Mouse (Mus musculus): ENCODE results near the gene Ccnyl1. TPM values are rescaled to one million over a fixed set of nuclear protein-coding genes. Genes with fewer than 3 reads are reported as not detected.

Ccnyl1 gene
- total RNA-seq, 2 experiments from 2014 or later: 12.9 to 14.8 TPM

DNA sequence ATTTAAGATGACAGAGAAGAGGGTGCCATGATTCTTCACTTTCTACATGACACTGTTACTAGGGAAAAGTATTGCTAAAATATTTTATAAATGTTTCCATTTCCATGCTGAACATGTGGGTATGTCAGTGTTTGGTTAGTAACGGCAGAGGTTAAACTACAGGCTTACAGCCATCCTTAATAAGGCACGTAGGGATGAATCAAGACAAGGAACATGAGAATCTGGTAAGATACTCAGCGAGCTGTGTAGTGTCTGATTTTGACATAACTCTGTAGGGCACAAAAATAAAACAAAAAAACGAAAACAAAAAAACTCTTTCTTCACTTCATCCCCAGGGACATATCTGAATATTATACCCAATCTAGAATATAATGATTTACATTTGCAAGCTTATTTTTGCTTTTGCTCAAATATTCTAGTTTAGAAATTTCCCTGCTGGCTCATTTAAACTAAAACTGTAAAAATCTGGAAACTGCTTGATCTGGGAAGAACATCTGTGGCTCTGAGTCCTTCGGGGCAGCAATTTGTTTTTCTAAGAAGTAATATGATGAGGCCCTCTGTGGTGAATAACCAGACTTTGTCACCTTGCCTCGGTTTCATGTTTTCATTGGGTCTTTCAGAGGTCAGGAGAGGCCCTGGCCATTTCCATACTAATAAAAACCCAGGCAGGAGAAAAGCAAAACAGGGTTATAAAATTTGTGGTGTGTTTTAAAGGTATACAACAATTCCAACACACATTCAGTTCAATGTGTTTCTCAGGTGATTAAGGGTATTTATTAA, 14.0 kb upstream of the Ccnyl1 start:
- no peak overlapping the region for H3K4me3 ChIP-seq
- no peak for TF ChIP-seq CTCF (conservative IDR thresholded peaks at IDR 0.05)
- DNase-seq (ENCODE audit: low spot score in 2 of 2): no peak
- no peak overlapping the region for H3K27ac ChIP-seq

DNA sequence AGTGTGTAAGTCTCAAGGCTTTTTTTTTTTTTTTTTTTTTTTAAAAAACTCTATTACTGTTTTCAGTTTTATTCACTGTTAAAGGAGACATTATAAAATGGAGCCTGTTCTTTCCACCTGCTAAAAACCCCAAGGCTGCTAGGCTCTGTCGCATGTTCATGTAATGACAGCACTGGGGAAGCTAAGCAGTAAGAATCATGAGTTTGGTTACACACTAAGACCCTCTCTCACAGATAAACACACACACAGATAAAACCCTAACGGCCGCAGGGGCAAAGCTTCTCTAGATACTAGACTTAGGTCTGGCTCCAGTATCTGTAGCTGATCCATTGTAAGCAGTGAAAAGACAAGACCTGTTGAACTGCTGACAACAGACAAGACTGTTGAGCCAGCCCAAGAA, 8.8 kb upstream of the Ccnyl1 start:
- no peak for DNase-seq (ENCODE audit: low spot score in 2 of 2)
- Histone ChIP-seq H3K4me3 (no peak overlapping the region), H3K27ac (no peak overlapping the region)
- TF ChIP-seq CTCF (conservative IDR thresholded peaks at IDR 0.05): no peak

DNA sequence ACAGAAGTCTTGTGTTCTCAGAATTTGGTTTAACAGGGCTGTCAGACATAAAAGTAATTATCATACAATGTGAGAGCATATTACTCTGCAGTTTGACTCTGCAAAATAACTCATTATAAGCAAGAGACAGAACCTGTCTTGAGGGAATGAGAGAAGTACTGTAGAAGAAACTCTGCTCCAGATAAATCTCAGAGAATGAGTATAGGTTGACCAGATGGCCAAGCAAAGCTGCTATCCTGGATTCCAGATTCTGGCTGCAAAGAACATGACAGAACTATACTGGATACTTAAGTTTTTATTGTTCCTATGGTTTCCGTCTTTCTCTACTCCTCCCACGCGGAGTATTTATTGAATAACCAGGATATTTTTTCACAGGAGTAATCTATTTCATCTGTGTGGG, 7.2 kb upstream of the Ccnyl1 start:
- Histone ChIP-seq H3K27ac (no peak overlapping the region), H3K4me3 (no peak overlapping the region)
- no peak for TF ChIP-seq CTCF (conservative IDR thresholded peaks at IDR 0.05)
- DNase-seq (ENCODE audit: low spot score in 2 of 2): no peak

DNA sequence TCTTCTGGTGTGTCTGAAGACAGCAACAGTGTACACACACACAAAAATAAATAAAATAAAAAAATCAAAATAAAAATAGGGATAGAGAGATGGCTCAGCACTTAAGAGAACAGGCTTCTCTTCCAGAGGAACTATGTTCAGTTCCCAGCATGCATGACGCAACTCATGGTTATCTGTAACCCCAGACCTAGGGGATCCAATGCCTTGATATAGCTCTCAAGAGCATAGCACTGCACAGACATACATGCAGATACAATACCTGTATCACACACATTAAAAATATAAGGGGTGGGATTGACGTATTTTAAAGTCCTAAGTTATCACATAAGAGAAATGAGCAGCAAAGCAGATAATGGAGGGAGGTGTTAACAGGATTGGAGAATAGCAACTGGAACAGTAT, 5.8 kb upstream of the Ccnyl1 start:
- H3K27ac ChIP-seq: no peak overlapping the region
- no peak for TF ChIP-seq CTCF (conservative IDR thresholded peaks at IDR 0.05)
- DNase-seq (ENCODE audit: low spot score in 2 of 2): no peak
- no peak overlapping the region for H3K4me3 ChIP-seq

DNA sequence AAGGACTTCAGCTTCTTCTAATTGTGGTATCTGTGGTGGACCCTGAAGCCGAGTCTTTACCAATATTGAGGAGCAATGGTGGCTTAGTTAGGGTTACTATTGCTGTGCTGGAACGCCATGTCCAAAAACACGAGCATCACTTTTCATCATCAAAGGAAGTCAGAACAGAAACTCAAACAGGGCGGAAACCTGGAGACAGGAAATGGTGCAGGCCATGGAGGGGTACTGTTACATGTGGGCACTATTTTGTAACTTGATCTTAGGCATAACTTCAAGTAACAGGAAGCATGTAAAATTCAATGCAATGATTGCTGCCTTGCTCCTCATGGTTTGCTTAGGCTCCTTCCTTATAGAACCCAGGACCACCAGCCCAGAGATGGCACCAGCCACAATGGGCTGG, 2.2 kb upstream of the Ccnyl1 start:
- no peak for TF ChIP-seq CTCF (conservative IDR thresholded peaks at IDR 0.05)
- Histone ChIP-seq H3K4me3 (no peak overlapping the region), H3K27ac (no peak overlapping the region)
- DNase-seq (ENCODE audit: low spot score in 2 of 2): no peak

DNA sequence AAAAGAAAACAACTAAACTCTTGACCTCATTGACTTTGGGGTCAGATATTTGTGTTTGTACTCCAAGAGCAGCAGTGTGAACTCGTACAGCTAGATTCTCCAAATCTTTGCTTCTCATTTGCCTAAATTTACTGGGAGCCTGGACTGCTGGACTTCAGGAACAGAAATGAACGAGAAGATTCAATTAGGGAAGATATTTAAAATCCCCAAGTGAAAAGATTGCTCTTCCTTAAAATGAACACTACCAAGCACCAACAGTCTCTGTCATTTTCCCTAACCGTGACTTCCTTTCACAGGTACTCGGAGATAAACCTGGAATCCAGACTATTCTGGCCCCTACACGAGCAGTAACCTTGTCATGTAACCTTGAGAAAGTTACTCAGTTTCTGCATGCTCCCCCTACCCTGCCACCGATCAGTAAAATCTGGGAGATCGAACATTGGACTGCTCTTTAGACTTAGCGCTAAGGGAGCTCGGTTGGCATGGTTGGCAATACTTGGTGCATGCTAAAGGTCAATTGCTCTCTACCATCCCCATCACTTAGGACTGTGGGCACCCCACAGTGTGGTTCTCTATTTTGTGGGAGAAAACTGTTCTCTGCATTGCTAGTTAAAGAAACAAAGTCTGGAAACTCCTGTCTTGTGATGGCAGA, 568 bp upstream of the Ccnyl1 start:
- DNase-seq (ENCODE audit: low spot score in 2 of 2): no peak

DNA sequence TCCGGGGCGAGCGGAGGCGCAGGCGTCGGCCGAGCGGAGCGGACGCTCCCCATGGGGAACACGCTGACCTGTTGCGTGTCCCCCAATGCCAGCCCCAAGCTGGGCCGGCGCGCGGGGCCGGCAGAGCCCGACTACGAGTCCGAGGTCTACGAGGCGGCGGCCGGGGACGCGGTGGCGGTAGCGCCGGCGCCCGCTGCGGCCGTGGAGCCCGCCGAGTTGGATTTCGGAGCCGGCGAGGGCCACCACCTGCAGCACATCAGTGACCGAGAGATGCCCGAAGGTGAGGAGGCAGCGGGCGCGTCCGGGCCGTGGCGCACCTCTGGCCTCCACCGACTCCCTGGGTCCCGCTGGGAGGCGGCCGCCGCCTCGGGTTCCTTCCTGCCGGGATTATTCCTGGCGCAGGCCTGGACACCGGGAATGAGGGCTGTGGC, 881 bp downstream of the Ccnyl1 start:
- Histone ChIP-seq H3K4me3 (peak overlapping the region; percentile 79), H3K27ac (peak overlapping the region; percentile 88)
- peak in 1 of 2 experiments; percentile 20 for DNase-seq (ENCODE audit: low spot score in 2 of 2)
- no peak for TF ChIP-seq CTCF (conservative IDR thresholded peaks at IDR 0.05)

More for the DNA sequence above, 568 bp upstream of the Ccnyl1 start:
- no peak overlapping the region for H3K27ac ChIP-seq
- no peak for TF ChIP-seq CTCF (conservative IDR thresholded peaks at IDR 0.05)
- H3K4me3 ChIP-seq: peak overlapping the region; percentile 79

DNA sequence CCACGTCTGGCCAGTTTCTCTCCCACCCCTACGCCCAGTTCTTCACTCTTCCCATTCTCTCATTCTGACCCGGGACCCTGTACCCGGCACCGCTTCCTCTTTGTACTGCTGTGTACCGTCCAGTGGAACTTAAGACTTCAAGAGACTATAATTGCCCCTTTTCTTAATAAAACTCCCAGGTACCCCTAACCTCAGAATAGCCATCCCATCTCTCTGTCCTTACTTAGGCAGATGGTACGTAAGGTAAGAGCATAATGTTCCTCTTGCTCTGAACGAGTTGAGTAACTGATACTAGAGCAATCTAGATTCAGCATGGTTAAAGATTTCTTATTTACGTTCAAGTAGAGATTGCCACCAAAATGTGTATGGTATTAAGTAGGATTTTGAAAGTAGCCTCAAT, 1.3 kb downstream of the Ccnyl1 start:
- DNase-seq (ENCODE audit: low spot score in 2 of 2): no peak
- no peak for TF ChIP-seq CTCF (conservative IDR thresholded peaks at IDR 0.05)
- Histone ChIP-seq H3K27ac (peak overlapping the region; percentile 88), H3K4me3 (peak overlapping the region; percentile 79)

DNA sequence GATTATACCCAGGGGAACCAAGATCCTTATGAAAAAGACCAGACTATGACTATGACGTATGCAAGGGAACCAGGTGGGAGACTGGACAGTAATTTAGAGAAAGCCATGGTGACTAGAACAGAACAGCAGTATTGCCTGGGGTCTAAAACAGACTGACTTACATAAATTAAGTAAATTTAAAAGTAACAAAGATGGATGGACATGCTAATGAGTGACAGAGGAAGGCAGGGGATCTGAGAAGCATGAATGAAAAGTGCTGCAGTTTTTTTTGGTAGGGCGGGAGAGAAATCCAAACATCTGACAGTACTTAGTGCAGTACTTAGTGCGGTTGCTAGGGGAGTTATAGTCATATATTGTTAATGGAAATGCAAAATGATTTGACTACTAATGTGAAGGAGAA, 4.9 kb downstream of the Ccnyl1 start:
- no peak for DNase-seq (ENCODE audit: low spot score in 2 of 2)
- Histone ChIP-seq H3K27ac (no peak overlapping the region), H3K4me3 (no peak overlapping the region)
- no peak for TF ChIP-seq CTCF (conservative IDR thresholded peaks at IDR 0.05)

DNA sequence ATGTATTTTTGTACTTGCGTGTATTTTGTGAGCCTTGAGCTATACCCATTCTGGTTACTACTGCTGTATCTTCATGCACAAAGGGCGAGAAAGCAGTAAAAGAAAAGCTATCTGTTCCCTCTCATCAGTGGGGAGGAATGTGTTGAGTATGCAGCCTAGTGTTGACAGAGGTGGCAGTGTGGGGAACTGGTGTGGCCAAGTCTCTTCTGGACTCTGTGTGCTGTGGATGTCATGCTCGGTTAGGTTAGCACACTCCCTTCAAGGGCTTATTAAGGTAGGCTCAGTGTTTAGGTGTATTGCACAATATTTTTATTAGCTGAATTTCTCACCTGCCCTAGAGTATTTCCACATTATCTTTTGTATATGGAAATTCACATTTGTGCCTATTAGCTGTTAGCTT, 11.5 kb downstream of the Ccnyl1 start:
- no peak for TF ChIP-seq CTCF (conservative IDR thresholded peaks at IDR 0.05)
- Histone ChIP-seq H3K4me3 (no peak overlapping the region), H3K27ac (no peak overlapping the region)
- no peak for DNase-seq (ENCODE audit: low spot score in 2 of 2)

DNA sequence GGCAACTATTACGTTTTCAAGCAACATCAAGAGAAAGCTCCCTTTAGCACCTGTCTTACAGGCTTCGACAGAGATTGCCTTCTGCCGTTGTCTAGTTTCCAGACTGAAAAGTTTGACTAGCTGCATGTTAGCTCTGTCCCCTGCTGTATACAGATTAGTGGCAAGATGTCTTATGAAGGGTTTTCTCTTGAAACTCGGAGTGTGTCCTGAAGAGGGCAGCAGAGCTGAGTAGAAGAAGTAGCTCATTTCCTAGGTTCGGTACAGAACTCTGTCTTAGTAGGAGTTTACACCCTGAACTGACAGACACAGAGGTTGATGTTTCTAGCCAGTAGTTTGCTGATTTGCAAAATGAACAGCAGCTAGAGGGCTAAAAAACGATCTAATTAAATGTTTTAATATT, 15.0 kb downstream of the Ccnyl1 start:
- Histone ChIP-seq H3K4me3 (no peak overlapping the region), H3K27ac (no peak overlapping the region)
- peak; percentile 41 to 60 for DNase-seq (ENCODE audit: low spot score in 2 of 2)
- peak; percentile 84 for TF ChIP-seq CTCF (conservative IDR thresholded peaks at IDR 0.05)

DNA sequence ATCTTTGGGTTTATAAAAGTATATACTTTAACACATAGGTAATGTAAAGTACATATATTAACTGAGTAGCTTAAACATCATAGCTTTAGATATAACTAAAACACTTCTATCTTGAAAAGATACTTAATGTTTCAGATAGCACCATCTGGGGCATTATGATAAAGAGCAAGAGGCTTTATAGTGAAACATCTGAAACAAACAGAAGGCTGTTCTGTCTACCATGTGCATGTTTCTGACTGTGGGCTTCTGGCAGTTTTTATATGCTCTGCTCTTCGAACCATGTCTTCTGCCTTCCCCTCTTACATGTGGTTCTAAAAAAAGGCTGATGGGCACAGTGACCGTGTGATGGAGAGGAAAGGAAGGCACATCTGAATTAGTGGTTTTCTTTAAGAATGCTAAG, 16.4 kb downstream of the Ccnyl1 start:
- no peak for TF ChIP-seq CTCF (conservative IDR thresholded peaks at IDR 0.05)
- Histone ChIP-seq H3K4me3 (no peak overlapping the region), H3K27ac (no peak overlapping the region)
- DNase-seq (ENCODE audit: low spot score in 2 of 2): no peak

DNA sequence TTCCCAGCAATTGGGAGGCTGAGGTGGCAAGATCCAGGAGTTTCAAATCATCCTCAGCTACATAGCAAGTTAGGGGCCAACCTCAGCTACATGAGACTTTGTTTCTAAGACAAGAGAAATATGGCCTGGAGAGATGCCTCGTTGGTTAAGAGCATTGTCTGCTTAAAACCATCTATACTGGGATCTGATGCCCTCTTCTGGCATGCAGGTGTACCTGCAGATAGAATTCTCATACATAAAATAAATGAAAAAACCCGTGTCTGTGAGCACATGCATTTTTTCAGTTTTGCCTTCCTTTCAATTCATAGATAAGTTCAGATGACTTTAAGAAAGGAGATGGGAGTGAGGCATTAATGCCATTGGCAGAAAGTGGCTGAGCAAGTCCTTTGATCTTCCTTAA, 19.6 kb downstream of the Ccnyl1 start:
- H3K27ac ChIP-seq: no peak overlapping the region
- TF ChIP-seq CTCF (conservative IDR thresholded peaks at IDR 0.05): peak; percentile 85
- peak in 1 of 2 experiments; percentile 32 for DNase-seq (ENCODE audit: low spot score in 2 of 2)
- H3K4me3 ChIP-seq: no peak overlapping the region
